In genomic region chr10:92721771-92722619, GRCm38 (mm10) we compare ENCODE assay signal across 7 mouse cellular contexts. TPM values are rescaled to one million over a fixed set of nuclear protein-coding genes. Genes with fewer than 3 reads are reported as not detected.
DNase-seq lines count a peak whose midpoint lies in the region; ATAC-seq and TF ChIP-seq lines count a peak whose summit lies in the region.

Gene Nedd1 (minus strand): TSS chr10:92722420.

- H3K4me3 ChIP-seq in intestine, postnatal 0 days (ENCODE audit: low read depth, low read length): peak within 1 kb of the TSS; percentile 92
- H3K4me3 ChIP-seq in midbrain, embryonic 12.5 days: peak within 1 kb of the TSS; percentile 95
- H3K4me3 ChIP-seq in small intestine, adult 2 months (ENCODE audit: low read depth, low read length): peak within 1 kb of the TSS; percentile 97

- 0 out of 2 replicates have a peak, but pooled peaks cover 4% of the 10 kb centered on the region for H3K9me3 ChIP-seq in intestine, postnatal 0 days (ENCODE audit: control insufficient read depth)
- 0 out of 2 replicates have a peak, but pooled peaks cover 7% of the 10 kb centered on the region for H3K9me3 ChIP-seq in midbrain, embryonic 12.5 days

- peak within 1 kb of the TSS; percentile 88 for H3K9ac ChIP-seq in intestine, postnatal 0 days (ENCODE audit: low read depth, low read length)
- H3K9ac ChIP-seq in midbrain, embryonic 12.5 days (replicated peaks): peak within 1 kb of the TSS; percentile 87

- H3K4me2 ChIP-seq in intestine, postnatal 0 days (replicated peaks; ENCODE audit: low read depth): peak within 1 kb of the TSS; percentile 70
- H3K4me2 ChIP-seq in midbrain, embryonic 12.5 days (replicated peaks): peak within 1 kb of the TSS; percentile 78

- ATAC-seq in intestine, postnatal 0 days: peak; percentile 99
- ATAC-seq in midbrain, embryonic 12.5 days (ENCODE audit: low FRiP score, low read depth): peak; percentile 98

- H3K36me3 ChIP-seq in intestine, postnatal 0 days (ENCODE audit: control insufficient read depth, insufficient read depth): no peaks in the 10 kb centered on the region
- H3K36me3 ChIP-seq in midbrain, embryonic 12.5 days: peaks cover 10% of the 10 kb centered on the region; the same call in 1 of the 2 replicates
- H3K36me3 ChIP-seq in small intestine, adult 2 months (ENCODE audit: control insufficient read depth, insufficient read depth, low read length): no peaks in the 10 kb centered on the region

- no peaks in the 10 kb centered on the region for H3K4me1 ChIP-seq in intestine, postnatal 0 days (replicated peaks; ENCODE audit: control insufficient read depth, insufficient read depth, low read length)
- H3K4me1 ChIP-seq in midbrain, embryonic 12.5 days: peaks cover 6% of the 10 kb centered on the region
- H3K4me1 ChIP-seq in small intestine, adult 2 months (ENCODE audit: control insufficient read depth, insufficient read depth, insufficient read length, low read length): no peaks in the 10 kb centered on the region

- DNase-seq in adrenal gland, adult 8-10 months: peak; percentile 91
- DNase-seq in embryo, embryonic 9.5 days (ENCODE audit: extremely low spot score): peak; percentile 94
- DNase-seq in gonadal fat pad, adult 2 months (ENCODE audit: low read depth): peak; percentile 20
- peak; percentile 92 for DNase-seq in left cerebral cortex, postnatal 4 days

- H3K27me3 ChIP-seq in intestine, postnatal 0 days (replicated peaks; ENCODE audit: control insufficient read depth, insufficient read depth, low read length): no peaks in the 10 kb centered on the region
- H3K27me3 ChIP-seq in midbrain, embryonic 12.5 days: no peaks in the 10 kb centered on the region
- H3K27me3 ChIP-seq in small intestine, adult 2 months (ENCODE audit: control insufficient read depth, insufficient read depth, low read length): no peaks in the 10 kb centered on the region

- under 1% methylated on average over 57 of the region's 57 CpGs for WGBS in intestine, postnatal 0 days
- under 1% methylated on average over 56 of the region's 57 CpGs for WGBS in midbrain, embryonic 12.5 days
- under 1% methylated on average over 57 of the region's 57 CpGs for WGBS in small intestine, adult 2 months

- TF ChIP-seq CTCF in intestine, postnatal 0 days (IDR thresholded peaks at IDR 0.05; ENCODE audit: low read depth): no peak
- no peak for TF ChIP-seq CTCF in small intestine, adult 2 months (IDR thresholded peaks at IDR 0.05; ENCODE audit: extremely low read depth, insufficient read length, insufficient replicate concordance, low read depth, low read length)

- H3K27ac ChIP-seq in intestine, postnatal 0 days (ENCODE audit: low read depth, low read length): peak within 1 kb of the TSS; percentile 95
- H3K27ac ChIP-seq in midbrain, embryonic 12.5 days (replicated peaks): peak within 1 kb of the TSS; percentile 82
- peak within 1 kb of the TSS; percentile 78 for H3K27ac ChIP-seq in small intestine, adult 2 months (ENCODE audit: insufficient read depth, low read depth, low read length)

- intact Hi-C loops in left cerebral cortex, postnatal 4 days (cut with DNase I): no loop called here

- TF ChIP-seq POLR2A in small intestine, adult 2 months (IDR thresholded peaks at IDR 0.05; ENCODE audit: low read depth, low read length): peak; percentile 79

RNA-seq across cellular contexts. Expression of gene Nedd1, which starts in this region (rescaled TPM):
- 10 to 100 TPM; 15.2 to 16.8 (median 16.5) TPM for total RNA-seq in adrenal gland, adult 8-10 months (2022)
- polyA plus RNA-seq in gonadal fat pad, adult 2 months (2012; rRNA removed): 6.4 and 7.3 TPM in 2 replicates
- polyA plus RNA-seq in intestine, postnatal 0 days (2015; fragmentation: Nextera tagmentation; extraction: Ambion mirVana): 13.8 and 15.0 TPM in 2 replicates
- 1 to 10 TPM; 4.9 to 5.0 TPM for total RNA-seq in left cerebral cortex, postnatal 4 days (2021)
- polyA plus RNA-seq in midbrain, embryonic 12.5 days (2016; fragmentation: Nextera tagmentation; extraction: Ambion mirVana): 44.8 and 46.7 TPM in 2 replicates
- 0.79 and 0.84 TPM in 2 replicates for polyA plus RNA-seq in small intestine, adult 2 months (2012; rRNA removed)

Comparison
In these comparisons a context has a peak if more than half of its experiments do, and no peak if none do; other contexts are left out.
1. Peak in every context shown above with its lines: DNase-seq, ATAC-seq, H3K4me3 ChIP-seq and H3K27ac ChIP-seq.
2. DNase-seq: peak in every context shown above with its lines; median percentile 94 in embryo, embryonic 9.5 days; 92 in left cerebral cortex, postnatal 4 days; 91 in adrenal gland, adult 8-10 months; 20 in gonadal fat pad, adult 2 months.